Mouse (Mus musculus) heart, adult 18-20 months (tissue): Measurements from ENCODE around the gene Nexn. TPM values are rescaled to one million over a fixed set of nuclear protein-coding genes. Genes with fewer than 3 reads are reported as not detected.
A peak's percentile ranks its signal among the peaks of the same experiment; 100 is the strongest.

ENCODE experiments used
- DNase-seq, 2 experiments: peaks; one replicate each; pipeline ENCODE4 v3.0.0; 2021 to 2022; ENCODE audit warnings: mixed read lengths in 1 of 2
- total RNA-seq, 2 experiments: library from RNA; stranded (reverse); gene quantifications; 2 replicates each; pipeline ENCODE4 v1.2.3; 2021

Gene Nexn
- total RNA-seq, 2 experiments from 2014 or later: 321 to 331 TPM

DNA sequence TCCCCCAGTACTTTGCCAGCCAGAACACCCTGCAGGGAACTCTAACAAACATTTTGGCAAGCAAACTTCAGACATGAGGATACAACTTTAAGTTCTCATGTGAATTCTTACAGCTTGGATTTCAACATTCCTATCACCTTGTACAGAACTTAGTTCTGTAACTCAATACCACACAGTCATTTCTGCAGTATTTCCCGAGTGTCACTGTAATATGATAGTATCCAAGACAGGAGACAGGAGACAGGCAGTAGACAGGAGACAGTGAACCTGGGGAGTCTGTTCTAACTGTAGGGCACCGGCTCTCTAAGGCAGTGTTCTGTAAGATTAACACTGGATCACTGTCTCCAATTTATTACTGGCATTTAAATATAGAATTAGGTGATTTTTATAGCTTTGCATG lies 12.3 kb upstream of the Nexn start:
- no peak for DNase-seq

DNA sequence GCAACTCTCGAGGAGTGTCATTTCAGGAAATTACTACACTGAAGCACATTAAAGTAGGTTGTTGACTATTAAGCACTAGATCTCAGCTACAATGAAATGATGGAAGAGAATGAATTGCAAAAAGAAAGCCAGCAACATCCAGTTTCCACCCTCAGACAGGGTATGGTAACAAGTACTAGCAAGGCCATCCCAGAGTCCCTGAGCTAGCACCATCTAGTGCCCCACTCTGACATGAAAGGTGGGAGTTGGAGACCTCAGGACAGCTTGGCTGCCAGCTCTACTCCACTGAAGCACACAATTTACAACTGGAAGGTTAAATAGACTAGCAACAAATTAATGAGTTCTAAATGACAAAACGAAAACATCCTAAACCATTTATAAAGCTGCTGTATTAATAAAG lies 11.8 kb upstream of the Nexn start:
- DNase-seq: no peak

DNA sequence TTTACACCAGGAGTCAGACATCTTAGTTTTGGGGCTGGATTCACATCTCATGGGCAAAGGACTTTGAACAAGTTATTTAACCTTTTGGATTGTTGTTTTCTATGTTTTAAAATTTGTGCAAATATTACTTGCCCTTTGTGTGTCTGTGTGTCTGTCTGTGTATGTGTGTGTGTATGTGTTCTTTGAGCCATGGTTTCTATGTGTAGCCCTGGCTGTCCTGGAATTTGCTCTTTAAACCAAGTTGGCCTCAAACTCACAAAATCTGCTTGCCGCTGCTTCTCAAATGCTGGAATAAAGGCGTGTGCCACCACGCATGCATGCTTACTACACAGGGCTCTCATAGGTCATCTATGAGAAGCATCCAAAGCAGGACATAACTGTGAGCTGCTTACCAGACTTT lies 10.8 kb upstream of the Nexn start:
- DNase-seq: no peak

DNA sequence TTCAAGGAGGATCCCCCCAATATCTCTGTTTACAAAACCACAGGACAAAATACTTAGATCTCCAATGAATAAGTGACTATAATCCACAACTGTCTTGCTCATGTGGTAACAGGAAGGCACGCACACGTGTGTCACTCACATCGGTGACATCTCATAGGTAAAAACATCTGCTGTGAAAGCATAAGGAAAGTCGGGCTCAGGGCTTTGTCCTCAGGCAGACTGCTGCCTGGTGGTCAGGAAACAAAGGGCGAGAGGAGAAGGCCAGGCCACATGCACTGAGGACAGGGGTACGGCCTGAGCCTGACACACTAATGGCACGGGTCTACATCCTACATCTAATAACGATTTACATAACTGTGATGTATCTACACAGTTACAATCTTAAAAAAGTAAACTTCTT lies 8.9 kb upstream of the Nexn start:
- no peak for DNase-seq

DNA sequence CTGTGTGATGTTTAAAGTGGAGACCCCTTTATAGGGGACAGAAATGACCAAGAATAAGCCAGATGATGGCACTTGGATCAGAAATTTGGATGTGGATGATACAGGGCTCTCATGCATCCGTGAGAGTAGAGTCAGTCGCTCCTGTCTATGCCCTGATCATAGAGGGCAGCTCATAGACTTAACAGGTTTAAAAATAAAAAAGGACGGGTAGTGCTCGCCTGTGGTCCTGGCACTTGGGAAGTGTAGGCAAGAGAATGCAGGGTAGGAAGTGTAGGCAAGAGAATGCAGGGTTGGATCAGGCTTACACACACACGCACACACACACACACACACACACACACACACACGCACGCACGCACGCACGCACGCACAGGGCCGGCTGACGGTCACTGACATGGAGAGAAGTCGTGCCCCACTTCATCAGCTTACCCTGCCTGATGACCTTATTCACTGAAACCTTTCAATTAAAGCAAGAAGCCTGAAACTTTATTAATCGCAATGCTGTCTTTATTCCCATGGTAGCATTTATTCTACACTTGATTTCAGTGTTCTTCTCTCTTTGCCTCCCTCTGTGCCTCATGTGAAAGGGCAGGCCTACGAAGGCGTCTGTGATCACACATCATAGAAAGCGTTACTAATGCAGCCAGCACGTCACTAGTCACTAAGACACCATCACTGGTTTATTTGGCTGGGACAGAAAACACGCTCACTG lies 7.0 kb upstream of the Nexn start:
- peak in 1 of 2 experiments; percentile 28 for DNase-seq

DNA sequence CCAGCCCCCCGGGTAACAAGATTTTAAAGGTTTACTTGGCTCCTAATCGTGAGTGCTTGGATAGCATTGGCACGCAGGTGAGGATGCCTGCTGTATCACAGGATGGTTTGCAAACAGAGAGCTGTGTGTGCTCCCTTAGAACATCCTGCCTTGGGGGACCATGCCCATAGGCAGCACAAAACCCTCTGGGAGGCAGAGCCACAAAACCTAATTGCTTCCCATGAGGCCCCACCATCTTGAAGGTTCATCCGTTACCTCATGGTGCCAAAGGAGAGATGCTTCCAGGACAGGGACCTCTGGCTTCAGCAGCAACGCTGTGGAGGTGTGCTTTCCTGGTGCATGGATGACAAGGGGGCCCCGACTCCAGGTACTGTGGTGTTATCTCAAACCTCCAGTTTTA lies 5.7 kb upstream of the Nexn start:
- DNase-seq: no peak

DNA sequence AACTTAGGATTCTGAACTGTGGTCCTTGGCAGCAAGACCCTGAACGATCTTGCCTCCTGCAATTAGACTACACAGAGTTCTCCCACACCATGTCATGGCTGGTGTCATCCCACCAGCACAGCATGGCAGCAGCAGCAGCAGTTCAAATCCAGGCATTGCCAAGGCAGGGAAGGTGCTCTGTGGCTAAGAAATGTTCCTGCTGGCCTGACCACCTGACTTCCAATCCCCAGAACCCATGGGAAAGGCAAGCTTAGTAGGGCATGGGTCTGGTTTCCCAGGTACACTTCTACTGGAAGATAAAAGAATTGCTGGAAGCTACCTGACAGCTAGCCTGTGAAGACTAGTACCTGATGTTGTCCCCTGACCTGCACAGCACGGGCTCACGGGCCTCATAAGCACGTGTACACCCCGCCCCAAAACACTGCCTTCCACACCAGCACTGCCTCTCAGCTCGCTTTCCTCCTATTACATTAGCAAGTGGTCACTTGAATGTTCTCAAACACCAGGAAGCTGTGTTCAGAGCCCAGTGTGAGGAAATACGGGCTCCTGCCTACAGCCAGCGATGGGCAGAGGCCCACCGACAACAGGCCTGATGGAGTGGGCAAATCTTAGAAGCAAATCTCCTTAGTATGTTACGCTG lies 5.0 kb upstream of the Nexn start:
- DNase-seq: no peak

DNA sequence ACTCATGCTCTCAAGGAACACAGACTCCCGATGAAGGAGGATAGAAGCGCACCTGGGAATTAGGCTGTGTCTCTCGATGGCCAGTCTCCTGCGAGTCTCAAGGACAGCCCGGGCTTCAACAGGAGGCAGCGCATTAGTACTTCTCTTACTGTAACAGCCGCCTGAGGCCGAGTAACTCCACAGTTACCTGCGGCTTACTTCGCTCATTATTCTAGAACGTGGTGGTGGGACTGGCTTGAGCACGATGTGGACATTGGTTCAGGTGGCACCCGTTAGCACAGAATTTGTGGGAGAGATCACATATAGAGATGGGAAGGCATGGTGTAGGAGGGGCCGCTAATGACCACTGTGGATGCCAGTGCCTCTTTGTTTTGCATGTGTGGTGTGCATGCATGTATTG lies 1.9 kb upstream of the Nexn start:
- no peak for DNase-seq

DNA sequence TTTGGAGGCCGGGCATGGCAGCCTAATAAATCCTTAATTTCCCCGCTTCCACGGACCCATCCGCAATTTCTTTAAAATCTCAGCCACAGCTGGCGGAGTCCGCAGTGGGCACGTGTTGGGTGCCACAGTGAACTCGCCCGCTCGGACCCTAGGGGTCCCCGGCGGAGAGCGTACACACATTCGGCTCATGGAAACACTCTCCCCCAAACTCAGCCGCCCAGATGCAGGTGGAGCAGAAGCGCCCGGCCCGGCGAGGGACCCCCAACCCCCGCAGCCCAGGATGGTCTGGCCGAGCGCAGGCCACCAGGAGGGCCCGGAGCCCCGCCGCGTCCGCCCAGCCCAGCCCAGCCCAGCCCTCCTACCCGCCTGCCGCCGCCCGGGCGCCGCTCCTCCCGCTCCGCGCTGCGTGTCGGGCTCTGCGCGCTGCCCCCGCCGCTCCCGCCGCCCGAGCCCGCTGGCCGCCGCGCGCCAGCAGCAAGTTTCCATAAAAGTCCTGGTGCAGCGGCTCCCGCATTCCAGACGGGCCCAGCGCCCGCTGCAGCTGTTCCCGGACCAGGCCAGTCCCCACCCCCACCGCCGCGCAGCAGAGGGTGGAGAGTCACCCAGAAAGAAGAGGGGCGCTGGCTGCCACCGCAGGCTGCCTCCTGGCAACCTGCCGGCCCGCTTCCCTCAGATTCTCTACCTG lies 657 bp downstream of the Nexn start:
- DNase-seq: peak; percentile 87 to 89

DNA sequence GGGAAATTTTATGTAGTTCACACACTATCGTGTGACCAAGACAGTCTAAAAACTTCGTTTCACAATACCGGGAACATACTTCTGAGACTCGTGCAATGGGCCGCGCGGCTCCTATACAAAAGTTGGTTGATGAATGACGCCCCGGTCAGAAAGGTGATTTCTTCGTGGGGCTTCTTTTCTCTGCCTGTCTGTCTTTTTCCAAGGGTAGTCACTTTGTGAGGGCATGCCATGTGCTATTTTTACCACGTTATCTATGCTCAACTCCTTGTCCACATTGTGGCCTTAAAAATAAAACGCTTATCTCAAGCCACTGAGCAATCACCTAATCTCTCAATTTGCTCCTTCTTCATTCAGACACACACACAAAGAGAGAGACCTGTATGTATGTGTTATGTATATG lies 1.3 kb downstream of the Nexn start:
- DNase-seq: peak; percentile 54 to 64

DNA sequence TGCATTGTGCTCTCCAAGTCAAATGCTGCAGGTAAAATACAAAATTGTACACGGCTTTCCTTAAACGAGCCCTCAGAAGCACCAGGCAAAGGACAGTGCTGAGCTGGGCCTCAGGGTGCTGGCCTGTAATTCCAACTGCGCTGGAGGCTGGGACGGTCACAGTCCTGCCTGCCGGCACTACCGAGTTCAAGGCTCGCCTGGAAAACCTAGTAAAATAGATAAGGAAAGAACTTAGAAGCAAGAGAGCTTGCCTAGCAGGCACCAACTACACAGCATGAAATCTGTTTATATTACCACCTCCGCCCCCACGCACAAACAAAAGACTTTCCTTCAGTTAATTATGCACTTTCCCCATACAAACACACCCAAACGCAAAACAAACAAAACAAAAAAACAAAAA lies 1.8 kb downstream of the Nexn start:
- peak in 1 of 2 experiments; percentile 33 for DNase-seq

DNA sequence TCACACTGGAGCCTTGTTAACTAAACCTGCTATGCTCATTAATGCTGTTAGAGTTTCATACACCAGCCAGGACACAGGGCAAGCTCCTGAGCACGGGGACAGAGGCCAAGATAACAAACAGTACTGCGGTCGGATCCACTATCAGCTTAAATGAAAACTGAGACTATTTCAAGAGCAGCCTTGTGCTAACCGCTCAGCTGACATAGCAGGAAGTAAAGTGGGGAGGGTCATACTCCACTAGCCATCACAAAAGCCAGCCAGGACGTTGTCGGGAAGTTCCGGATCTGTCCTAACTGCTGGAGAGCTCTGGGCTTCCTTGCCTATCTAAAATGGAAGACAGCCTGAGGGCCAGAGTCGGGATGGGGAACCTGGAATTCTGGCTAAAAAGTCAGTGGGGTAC lies 4.2 kb downstream of the Nexn start:
- peak; percentile 74 to 78 for DNase-seq

DNA sequence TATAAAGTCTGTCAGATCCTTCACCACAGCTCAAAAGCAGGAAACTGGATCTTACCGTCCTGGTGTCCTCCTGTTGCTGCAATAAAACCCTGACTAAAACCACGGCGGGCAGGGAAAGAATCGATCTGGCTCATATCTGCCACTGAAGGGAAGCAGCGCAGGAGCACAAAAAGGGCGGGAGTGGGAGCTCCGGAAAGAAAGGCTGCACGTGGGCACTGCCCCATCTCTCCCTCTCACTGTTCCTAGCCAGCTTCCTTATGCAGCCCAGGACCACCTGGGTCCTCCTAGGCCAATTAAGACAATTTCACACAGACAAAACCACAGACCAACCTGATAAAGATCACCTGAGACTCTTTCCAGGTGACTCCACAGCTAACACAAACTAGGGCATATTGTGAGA lies 4.7 kb downstream of the Nexn start:
- DNase-seq: peak in 1 of 2 experiments; percentile 29

DNA sequence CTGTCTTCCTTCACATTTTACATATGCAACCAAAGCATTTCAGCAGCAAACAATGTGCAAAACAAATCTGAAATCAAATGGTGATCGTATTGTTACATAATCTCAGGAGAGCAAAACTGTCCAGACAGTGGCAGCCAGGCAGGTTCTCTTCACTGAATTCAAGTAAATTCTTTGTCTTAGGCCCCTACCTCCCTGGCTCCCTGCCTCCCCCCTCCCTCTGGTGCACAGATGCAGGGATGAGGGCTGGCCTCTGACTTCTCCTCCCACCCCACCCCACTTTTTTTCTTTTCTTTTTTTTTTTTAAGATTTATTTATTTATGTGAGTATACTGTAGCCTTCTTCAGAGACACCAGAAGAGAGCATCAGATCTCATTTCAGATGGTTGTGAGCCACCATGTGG lies 5.8 kb downstream of the Nexn start:
- no peak for DNase-seq

DNA sequence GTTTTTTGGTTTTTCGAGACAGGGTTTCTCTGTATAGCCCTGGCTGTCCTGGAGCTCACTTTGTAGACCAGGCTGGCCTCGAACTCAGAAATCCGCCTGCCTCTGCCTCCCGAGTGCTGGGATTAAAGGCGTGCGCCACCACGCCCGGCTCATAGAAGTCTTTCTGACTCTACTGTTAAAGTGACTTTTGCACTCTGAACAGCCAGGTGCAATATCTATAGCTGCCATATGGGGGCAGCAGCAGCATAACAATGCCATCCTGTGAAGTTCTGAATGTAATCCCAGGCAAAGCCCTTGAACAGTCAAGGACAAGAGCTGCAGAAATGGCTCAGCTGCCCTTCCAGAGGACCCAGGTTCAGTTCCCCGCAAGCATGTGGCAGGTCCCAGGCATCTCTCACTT lies 6.7 kb downstream of the Nexn start:
- peak; percentile 76 to 91 for DNase-seq

DNA sequence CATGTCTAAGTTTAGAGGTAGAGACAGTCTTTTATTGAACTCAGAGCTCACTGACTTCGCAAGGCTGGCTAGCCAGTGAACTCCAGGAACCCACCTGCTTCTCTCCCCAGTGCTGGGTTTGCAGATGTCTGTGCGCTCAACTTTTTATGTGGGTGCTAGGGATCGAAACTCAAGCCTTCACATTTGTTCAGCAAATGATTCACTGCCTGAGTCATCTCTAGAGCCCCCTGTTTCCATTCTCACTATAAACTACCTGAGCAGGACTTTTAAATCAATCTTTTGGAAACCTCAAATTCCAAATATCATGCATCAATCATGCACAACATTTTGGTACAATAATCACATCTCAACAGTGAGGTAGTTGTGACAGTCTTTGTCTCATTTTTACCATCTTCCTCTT lies 8.6 kb downstream of the Nexn start:
- DNase-seq: no peak

DNA sequence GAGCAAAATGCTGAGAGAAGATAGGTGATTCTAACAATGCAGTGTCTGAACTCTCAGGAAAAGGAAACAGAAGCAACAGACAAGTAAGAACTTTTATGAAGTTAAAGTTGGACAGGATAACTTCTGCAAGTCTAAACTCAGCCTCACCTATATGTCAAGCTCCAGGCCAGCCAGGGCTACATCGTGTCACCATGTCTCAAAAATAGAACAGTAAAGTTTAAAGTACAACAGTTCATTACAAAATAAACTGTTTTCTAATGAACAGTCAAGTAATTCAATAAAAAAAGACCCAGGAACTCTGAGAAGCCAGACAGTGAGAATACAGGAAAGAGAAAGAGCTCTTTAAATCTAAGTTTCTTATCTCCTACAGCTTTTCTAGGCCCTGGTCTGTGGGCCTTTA lies 15.7 kb downstream of the Nexn start:
- DNase-seq: no peak

DNA sequence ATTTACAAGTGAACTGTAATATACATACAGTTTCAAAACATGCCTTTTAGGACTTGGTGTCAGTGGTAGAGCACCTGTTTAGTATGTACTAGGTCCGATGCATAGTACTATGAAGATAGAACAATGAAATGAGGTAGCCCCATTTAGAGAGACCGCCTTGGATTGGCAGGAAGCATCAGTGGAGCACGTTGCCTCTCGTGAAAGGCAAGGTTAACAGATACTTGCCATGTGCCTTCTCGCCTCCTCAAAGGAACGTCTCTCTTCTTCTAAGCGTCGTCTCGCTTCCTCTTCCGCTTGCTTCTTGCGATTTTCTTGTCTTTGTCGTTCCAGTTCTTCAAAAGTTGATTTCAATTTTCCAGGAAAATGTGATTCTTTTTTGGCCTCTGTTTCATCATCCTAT lies 18.4 kb downstream of the Nexn start:
- DNase-seq: no peak

DNA sequence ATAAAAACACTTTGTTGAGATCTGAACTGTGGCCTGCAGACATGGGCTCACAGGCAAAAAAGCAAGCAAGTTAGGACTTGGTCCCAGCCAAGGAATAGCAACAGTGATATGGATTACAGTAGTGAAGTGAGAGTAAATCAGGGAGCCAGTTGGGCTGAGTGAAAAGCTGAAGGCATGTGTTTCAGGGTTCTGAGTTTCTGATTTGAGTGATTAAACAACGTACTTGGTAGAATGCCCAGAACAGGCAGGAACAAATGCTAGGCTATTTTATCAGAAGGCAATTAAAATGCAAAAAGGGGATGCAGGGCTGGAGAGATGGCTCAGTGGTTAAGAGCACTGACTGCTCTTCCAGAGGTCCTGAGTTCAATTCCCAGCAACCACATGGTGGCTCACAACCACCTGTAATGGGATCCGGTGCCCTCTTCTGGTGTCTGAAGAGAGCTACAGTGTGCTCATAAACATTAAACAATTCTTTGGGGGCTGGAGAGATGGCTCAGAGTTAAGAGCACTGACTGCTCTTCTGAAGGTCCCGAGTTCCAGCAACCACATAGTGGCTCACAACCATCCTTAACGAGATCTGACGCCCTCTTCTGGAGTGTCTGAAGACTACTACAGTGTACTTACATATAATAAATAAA lies 20.8 kb downstream of the Nexn start:
- no peak for DNase-seq

DNA sequence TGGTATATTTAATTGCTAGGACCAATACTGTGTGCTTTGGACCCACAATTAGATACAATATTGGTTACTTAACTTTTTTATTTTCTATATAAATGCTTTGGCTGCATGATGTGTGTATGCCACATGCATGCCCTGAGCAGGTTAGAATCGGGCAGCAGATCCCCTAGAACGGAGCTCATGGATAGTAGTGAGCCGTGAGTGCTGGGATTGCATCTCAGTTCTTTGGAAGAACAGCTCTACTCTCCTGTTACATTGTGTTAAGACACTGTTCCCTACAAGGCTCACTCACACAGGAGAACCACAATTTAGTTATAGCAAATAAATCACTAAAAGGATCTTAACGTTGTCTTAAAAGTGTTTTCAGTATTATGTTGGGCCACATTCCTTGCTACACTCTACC lies 22.8 kb downstream of the Nexn start:
- no peak for DNase-seq

DNA sequence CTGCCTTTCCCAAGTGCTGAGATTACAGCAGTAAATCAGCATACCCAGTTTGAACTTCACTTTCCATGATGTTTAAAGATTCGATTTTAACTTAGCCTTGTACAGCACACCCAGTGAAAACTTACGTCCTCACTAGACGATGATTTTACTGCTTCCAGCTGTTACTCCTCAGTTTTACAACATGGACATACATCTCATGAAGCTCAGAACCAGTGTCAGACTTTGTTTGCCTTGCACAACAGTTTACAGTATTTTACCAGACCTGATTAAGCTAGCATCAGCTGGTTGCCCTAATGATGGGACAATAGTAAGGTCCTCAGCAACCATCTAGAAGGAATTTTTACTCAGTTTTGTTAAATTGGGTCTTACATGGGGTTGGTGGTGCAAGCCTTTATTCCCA lies 25.1 kb downstream of the Nexn start:
- DNase-seq: no peak

DNA sequence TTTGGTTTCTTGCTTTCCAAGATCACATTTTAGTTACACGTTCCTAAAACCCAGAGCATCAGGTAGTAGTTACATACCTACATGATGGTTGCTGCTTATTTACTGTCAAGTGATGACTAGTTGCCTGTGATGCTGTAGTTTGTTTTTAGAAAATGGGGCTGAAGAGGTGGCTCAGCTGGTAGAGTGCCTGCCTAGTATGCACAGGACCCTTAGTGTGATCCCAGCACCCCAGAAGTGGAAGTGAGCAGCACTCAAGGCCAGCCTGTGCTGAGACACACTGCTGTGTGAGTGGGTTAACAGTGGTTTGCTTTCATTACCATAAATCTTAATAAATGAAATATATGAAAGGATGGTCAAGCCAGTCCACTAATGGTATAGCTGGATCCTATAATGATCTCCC lies 26.6 kb downstream of the Nexn start:
- DNase-seq: no peak

DNA sequence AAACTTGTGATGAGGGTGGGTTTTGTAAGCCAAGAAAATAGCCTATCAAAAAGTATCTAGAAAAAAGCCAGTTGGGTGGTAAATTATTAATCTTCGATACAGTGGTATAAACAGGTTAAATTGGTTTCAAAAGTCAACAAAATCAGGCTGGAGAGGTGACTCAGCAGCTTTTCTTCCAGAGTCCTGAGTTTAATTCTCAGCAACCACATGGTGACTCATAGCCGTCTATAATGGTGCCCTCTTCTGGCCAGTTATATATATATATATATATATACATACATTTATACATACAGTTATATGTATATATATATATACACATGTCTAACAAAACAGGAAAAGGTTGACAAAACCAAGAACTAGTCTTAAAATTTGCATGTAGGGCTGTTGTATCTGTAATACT lies 27.3 kb downstream of the Nexn start:
- no peak for DNase-seq
